11 mouse cellular contexts compared by ENCODE assay signal in the genomic region with DNA sequence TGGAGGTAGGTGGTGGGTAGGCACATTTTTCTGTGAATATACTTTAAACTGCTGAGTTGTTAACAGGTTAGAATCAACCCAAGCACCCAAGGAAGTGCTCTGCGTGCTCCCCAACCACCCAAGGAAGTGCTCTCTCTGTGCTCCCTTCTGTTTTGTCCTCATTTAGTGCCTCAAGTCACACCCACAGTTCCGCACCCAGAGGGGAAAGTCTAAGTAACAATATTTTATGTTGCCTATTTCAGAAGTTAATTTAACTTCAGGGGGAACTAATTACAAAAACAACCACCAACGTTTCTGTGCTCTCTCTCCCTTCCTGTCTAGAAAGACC.
DNase-seq lines count a peak whose midpoint lies in the region; ATAC-seq lines count a peak whose summit lies in the region.
"Had no signal": no experiment of that assay in that cellular context is flagged by ENCODE, and none has a peak within 500 bp of the region (broad histone marks: within the 10 kb centered on the region; RNA-seq: fewer than 3 reads in every experiment).

No protein-coding gene starts in this region.

- H3K4me1 ChIP-seq in intestine, embryonic 14.5 days (replicated peaks; ENCODE audit: control insufficient read depth, insufficient read depth, low read length) = peaks cover 41% of the 10 kb centered on the region
- H3K4me1 ChIP-seq in intestine, embryonic 15.5 days (replicated peaks) = peaks cover 36% of the 10 kb centered on the region
- peaks cover 77% of the 10 kb centered on the region for H3K4me1 ChIP-seq in hindbrain, embryonic 12.5 days

- 65% methylated on average over 3 of the region's 3 CpGs for WGBS in intestine, embryonic 14.5 days
- 63% methylated on average over 3 of the region's 3 CpGs for WGBS in intestine, embryonic 15.5 days
- WGBS in hindbrain, embryonic 12.5 days = 68% methylated on average over 3 of the region's 3 CpGs

- H3K27ac ChIP-seq in intestine, embryonic 14.5 days (ENCODE audit: low read depth) = peak overlapping the region; percentile 16; the same call in 1 of the 2 replicates
- no peak overlapping the region for H3K27ac ChIP-seq in intestine, embryonic 15.5 days
- H3K27ac ChIP-seq in hindbrain, embryonic 12.5 days = peak overlapping the region; percentile 74

- H3K9me3 ChIP-seq in intestine, embryonic 14.5 days (ENCODE audit: control insufficient read depth, low read length) = no peaks in the 10 kb centered on the region
- no peaks in the 10 kb centered on the region for H3K9me3 ChIP-seq in intestine, embryonic 15.5 days
- H3K9me3 ChIP-seq in hindbrain, embryonic 12.5 days (replicated peaks) = no peaks in the 10 kb centered on the region

- no peak for ATAC-seq in intestine, embryonic 14.5 days (replicated peaks; ENCODE audit: low FRiP score, low TSS enrichment, low read depth)
- ATAC-seq in intestine, embryonic 15.5 days = no peak
- no peak for ATAC-seq in hindbrain, embryonic 12.5 days (ENCODE audit: low FRiP score)

- H3K4me2 ChIP-seq in intestine, embryonic 14.5 days (ENCODE audit: low read length) = no peak overlapping the region
- no peak overlapping the region for H3K4me2 ChIP-seq in intestine, embryonic 15.5 days (replicated peaks)
- H3K4me2 ChIP-seq in hindbrain, embryonic 12.5 days (replicated peaks) = no peak overlapping the region
- H3K4me2 ChIP-seq: lung, embryonic 14.5 days had no signal

- H3K27me3 ChIP-seq in intestine, embryonic 14.5 days (replicated peaks; ENCODE audit: control insufficient read depth, insufficient read depth, low read length) = no peaks in the 10 kb centered on the region
- H3K27me3 ChIP-seq in intestine, embryonic 15.5 days (replicated peaks) = no peaks in the 10 kb centered on the region
- H3K27me3 ChIP-seq in hindbrain, embryonic 12.5 days = no peaks in the 10 kb centered on the region

- H3K36me3 ChIP-seq in intestine, embryonic 14.5 days (ENCODE audit: control insufficient read depth, insufficient read depth, low read length) = 0 out of 2 replicates have a peak, but pooled peaks cover 5% of the 10 kb centered on the region
- no peaks in the 10 kb centered on the region for H3K36me3 ChIP-seq in intestine, embryonic 15.5 days
- H3K36me3 ChIP-seq in hindbrain, embryonic 12.5 days = peaks cover 7% of the 10 kb centered on the region; the same call in 1 of the 2 replicates

- no peak for DNase-seq in intestine, embryonic 14.5 days (ENCODE audit: low spot score)
- peak; percentile 66 to 68 for DNase-seq in spleen, postnatal 36 days (ENCODE audit: low spot score in 2 of 2)
- no peak for DNase-seq in spleen, adult 12 weeks (ENCODE audit: low spot score)
- DNase-seq in thymus, postnatal 36 days = peak; percentile 40 to 54
- no peak for DNase-seq in adrenal gland, adult (ENCODE audit: inconsistent age in 2 of 2, low spot score in 1 of 2)
- no peak for DNase-seq in left cerebral cortex, adult 9 months (ENCODE audit: low spot score in 2 of 2)
- DNase-seq: kidney, postnatal 10 days; lung, embryonic 14.5 days; retina, postnatal 1 day had no signal

- no peak overlapping the region for H3K4me3 ChIP-seq in intestine, embryonic 14.5 days (ENCODE audit: low read depth, low read length)
- no peak overlapping the region for H3K4me3 ChIP-seq in intestine, embryonic 15.5 days (replicated peaks)
- H3K4me3 ChIP-seq in hindbrain, embryonic 12.5 days = no peak overlapping the region

- no peak overlapping the region for H3K9ac ChIP-seq in intestine, embryonic 14.5 days (ENCODE audit: low read length)
- no peak overlapping the region for H3K9ac ChIP-seq in intestine, embryonic 15.5 days
- H3K9ac ChIP-seq in hindbrain, embryonic 12.5 days = no peak overlapping the region
- H3K9ac ChIP-seq: lung, embryonic 14.5 days had no signal

Comparison
In these comparisons a context has a peak if more than half of its experiments do, and no peak if none do; other contexts are left out.
1. DNase-seq: peak in spleen, postnatal 36 days (2 of 2) and thymus, postnatal 36 days (2 of 2); none in intestine, embryonic 14.5 days (single experiment), spleen, adult 12 weeks (single experiment), adrenal gland, adult (0 of 2) and left cerebral cortex, adult 9 months (0 of 2).